Mouse (Mus musculus) stomach, postnatal 0 days (tissue): ENCODE measurements around the gene Gm20683.

ENCODE experiments used
- CTCF ChIP-seq: IDR thresholded peaks from 2 replicates; pipeline ENCODE4 v1.5.1; 2016; ENCODE audit warnings: antibody characterized with exemption, low read depth, mild to moderate bottlenecking, moderate library complexity
- EP300 ChIP-seq: optimal IDR thresholded peaks from 2 replicates; pipeline ENCODE3; 2016; ENCODE audit warnings: antibody characterized with exemption

DNA sequence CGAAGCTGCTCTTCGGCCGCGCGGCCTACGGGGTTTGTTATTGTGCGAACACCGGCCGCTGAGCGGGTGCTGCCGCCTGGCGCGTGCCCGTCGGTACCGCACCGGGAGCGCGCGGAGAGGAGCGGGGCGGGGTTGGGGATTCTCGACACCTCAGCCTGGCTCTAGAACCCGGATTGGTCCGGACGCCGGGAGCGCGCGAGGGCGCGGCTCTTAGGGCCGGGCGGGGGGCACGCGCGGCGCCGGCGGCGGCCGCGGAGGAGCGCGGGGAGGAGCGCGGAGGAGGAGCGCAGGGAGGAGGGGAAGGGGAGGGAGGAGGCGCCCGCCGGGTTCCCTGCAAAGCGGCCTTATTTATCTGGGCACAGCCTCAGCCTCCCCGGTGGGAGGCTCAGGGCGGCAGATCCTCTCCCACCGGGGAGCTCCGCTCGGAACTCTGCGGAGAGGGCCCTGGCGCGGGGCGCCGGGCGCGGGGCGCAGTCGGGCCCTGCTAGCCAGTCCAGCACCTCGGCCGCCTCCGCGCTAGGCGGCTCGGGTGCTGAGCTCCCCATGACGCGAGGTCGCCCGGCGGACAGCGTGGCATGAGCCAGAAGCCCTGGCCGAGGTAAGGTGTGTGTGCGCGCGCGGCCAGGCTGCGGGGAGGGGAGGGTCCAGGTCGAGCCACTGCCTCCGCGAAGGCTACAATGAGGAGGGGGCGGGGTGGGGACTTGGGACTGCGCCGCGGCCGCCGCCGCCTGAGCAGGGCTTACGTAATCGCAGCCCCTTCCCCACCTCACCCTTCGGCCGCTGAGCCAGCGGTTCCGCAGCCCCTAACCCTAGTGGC is 32.6 kb downstream of the Gm20683 start, which contains the start of gene Fbxl16:
- TF ChIP-seq CTCF (peak; percentile 60), EP300 (no peak)
